Mouse (Mus musculus) liver, postnatal 0 days (tissue): ENCODE results near the gene Vmn1r93.
"Not testable (repeated sequence)": the region's sequence is repeated elsewhere in the genome, so short reads cannot be mapped to it uniquely, and the experiment has no call there.

Experiments
- CTCF ChIP-seq: sonication (generic); IDR thresholded peaks from 2 replicates; pipeline ENCODE4 v1.5.1; 2016; ENCODE audit warnings: antibody characterized with exemption, low read depth
- EP300 ChIP-seq: IDR thresholded peaks from 2 replicates; pipeline ENCODE4 v1.6.1; 2016; ENCODE audit warnings: antibody characterized with exemption, low read depth, mild to moderate bottlenecking

GRCm38 (mm10) chr7:20122479-20122878 is 16.4 kb downstream of the Vmn1r93 start, which contains the start of gene Gm16442:
- not testable (repeated sequence) for TF ChIP-seq CTCF, EP300
